Mouse (Mus musculus): ENCODE results near the gene Bag6. TPM values are rescaled to one million over a fixed set of nuclear protein-coding genes. Genes with fewer than 3 reads are reported as not detected.

The Bag6 gene
- total RNA-seq, 2 experiments from 2014 or later, result 307 to 394 TPM

DNA sequence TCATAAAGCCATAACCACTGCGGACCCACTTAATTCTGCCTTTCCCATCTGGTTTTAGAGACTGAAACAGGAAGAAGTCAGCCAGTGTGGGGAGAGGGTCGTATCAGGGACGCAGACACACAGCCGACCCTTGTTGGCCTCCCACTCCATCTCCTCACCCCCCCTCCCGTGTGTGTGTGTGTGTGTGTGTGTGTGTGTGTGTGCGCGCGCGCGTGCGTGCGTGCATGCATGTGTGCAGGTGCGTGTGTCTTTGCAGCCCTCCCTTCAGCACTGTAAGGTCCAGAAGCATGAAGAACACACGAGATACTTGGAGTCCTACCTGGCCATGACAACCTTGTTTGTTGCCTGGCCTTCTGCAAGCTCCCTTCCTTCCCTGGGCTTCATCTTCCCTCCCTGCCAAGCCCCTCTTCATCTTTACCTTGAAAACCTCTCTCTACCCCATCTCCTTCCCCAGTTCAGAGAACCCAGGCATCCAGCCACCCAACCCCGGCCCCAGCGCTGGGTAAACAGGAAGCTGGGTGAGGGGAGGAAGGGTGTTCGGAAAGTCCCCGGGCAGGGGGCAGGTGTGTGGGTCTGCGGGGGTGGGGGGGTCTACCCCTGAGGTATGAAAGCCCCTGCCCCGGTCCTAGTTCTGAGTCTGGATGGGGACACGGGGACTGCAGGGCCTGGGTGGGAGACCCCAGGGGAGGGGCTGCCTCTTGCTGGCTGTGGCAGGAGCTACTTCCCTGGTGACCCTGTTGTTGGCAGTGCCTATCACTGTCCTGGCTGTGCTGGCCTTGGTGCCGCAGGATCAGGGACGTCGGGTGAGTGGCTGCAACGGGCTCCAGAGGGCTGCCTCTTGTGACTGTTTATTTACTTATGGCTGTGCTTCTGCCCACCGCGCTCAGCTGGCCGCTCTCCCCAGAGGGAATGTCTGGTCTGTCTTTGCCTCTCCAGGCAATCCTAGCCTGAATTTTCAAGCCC lies 59.2 kb downstream of the Bag6 start, which contains the start of gene Ltb:
Ltb (plus strand) TSS at position 559 of the 963 bp plus-strand sequence.
- DNase-seq (ENCODE audit: low spot score in 2 of 2), result peak in 1 of 2 experiments; percentile 33

DNA sequence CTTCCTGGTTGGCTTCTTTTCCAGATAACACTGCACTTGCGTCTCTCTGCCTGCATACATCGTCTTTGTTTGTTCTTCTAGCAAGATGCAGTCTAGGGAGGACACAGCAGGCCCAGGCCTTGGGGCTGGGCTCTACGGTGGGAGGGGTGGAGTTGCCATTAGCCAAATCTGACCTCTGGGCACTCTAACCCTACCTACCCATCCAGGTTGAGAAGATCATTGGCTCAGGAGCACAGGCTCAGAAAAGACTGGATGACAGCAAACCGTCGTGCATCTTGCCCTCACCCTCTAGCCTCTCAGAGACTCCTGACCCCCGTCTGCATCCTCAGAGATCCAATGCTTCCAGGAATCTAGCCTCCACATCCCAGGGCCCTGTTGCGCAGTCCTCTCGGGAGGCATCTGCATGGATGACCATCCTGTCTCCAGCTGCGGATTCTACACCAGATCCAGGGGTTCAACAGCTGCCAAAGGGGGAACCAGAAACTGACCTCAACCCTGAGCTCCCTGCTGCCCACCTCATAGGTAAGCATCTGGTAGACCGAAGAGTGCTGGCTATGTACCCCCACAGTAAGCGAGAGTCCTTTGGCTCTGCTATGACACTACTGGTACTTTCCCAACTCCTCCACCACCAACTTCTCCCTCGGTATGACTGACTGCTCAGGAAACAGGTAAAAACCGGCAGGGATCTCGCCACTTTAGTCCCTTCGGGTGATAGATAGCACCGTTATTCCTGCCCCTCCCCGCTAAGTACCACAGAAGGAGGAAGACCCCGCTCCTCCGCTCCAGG lies 60.1 kb downstream of the Bag6 start:
- no peak for DNase-seq (ENCODE audit: low spot score in 2 of 2)

DNA sequence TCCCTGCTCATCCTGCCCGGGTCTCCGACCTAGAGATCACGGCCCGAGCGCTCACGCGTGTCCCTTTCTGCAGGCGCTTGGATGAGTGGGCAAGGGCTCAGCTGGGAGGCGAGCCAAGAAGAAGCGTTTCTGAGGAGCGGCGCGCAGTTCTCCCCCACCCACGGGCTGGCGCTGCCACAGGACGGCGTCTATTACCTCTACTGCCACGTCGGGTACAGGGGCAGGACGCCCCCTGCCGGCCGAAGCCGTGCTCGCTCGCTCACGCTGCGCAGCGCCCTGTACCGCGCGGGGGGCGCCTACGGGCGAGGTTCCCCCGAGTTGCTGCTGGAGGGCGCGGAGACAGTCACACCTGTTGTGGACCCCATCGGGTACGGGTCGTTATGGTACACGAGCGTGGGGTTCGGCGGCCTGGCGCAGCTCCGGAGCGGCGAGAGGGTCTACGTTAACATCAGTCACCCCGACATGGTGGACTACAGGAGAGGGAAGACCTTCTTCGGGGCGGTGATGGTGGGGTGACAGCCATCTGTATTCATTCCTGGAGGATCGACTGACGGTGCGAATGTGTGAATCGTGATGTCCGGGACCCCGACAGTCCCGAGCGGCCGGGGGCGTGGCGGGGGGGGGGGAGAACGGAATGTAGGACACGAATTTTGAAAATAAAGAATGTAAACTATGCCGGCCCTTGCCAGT lies 60.8 kb downstream of the Bag6 start:
- DNase-seq (ENCODE audit: low spot score in 2 of 2), result peak; percentile 84 to 90

DNA sequence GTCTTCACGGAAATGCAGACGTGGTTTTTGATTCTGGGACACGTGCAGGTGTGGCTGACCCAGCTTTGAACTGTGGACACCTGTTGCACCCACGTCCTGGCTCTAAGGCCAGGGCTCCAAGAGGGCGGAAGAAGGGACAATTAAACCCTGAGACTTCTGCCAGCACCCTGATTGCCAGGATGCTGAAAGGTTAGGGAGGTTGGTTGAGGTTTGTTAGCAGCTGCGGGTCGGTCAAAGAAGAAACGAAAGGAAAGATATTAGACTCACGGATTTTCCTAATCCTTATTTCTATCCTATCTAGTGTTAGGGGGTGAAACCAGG lies 61.3 kb downstream of the Bag6 start:
- no peak for DNase-seq (ENCODE audit: low spot score in 2 of 2)

Small RNA genes lying within 50 kb of the gene (microRNA-seq; reads per million reads assigned to microRNA genes)
- 0 reads per million in 2 experiments for gene Mir6973a (ENCODE audit: borderline number of aligned reads in 2 of 2)

Other genes with a start within 250 kb of the Bag6 start
- gene C2, start 236.9 kb upstream of the Bag6 start, total RNA-seq (2021), result 10 to 100 TPM; 88.3 to 89.2 TPM
- 100 to 1,000 TPM; 101 to 144 TPM for gene Ehmt2, start 236.7 kb upstream of the Bag6 start, total RNA-seq (2021)
- gene Slc44a4, start 220.7 kb upstream of the Bag6 start, total RNA-seq (2021), result under 1 TPM; 0.30 to 0.51 TPM
- 10 to 100 TPM; 22.5 to 24.3 TPM for gene Neu1, start 203.9 kb upstream of the Bag6 start, total RNA-seq (2021)
- gene Hspa1b, start 175.9 kb upstream of the Bag6 start, total RNA-seq (2021), result 100 to 1,000 TPM; 635 to 643 TPM
- under 1 TPM in 1 of 2 experiments, not detected in 1; 0.60 TPM for gene Gm20481, start 165.3 kb upstream of the Bag6 start, total RNA-seq (2021)
- 100 to 1,000 TPM; 195 to 256 TPM for gene Hspa1a, start 163.0 kb upstream of the Bag6 start, total RNA-seq (2021)
- gene Hspa1l, start 162.5 kb upstream of the Bag6 start, total RNA-seq (2021), result under 1 TPM; 0.30 to 0.58 TPM
- 10 to 100 TPM; 31.9 to 34.5 TPM for gene Lsm2, start 153.3 kb upstream of the Bag6 start, total RNA-seq (2021)
- gene Vars, start 134.2 kb upstream of the Bag6 start, total RNA-seq (2021), result 10 to 100 TPM; 49.8 to 64.8 TPM
- gene Vwa7, start 118.6 kb upstream of the Bag6 start, total RNA-seq (2021), result under 1 TPM; 0.50 to 0.61 TPM
- gene Sapcd1, start 107.2 kb upstream of the Bag6 start, total RNA-seq (2021), result under 1 TPM in 1 of 2 experiments, not detected in 1; 0.51 TPM
- gene Msh5, start 88.4 kb upstream of the Bag6 start, total RNA-seq (2021), result 1 to 10 TPM; 1.1 to 1.3 TPM
- 10 to 100 TPM; 71.9 to 92.9 TPM for gene Clic1, start 85.2 kb upstream of the Bag6 start, total RNA-seq (2021)
- 10 to 100 TPM in 1 of 2 experiments, 1 to 10 TPM in 1; 9.1 to 17.0 TPM for gene Ddah2, start 76.1 kb upstream of the Bag6 start, total RNA-seq (2021)
- not detected for gene Ly6g6c, start 69.8 kb upstream of the Bag6 start, total RNA-seq (2021)
- gene Mpig6b, start 69.0 kb upstream of the Bag6 start, total RNA-seq (2021), result under 1 TPM; 0.13 to 0.22 TPM
- gene Ly6g6e, start 58.3 kb upstream of the Bag6 start, total RNA-seq (2021), result not detected
- gene Ly6g6d, start 57.1 kb upstream of the Bag6 start, total RNA-seq (2021), result not detected
- not detected for gene Ly6g6f, start 49.6 kb upstream of the Bag6 start, total RNA-seq (2021)
- 10 to 100 TPM; 75.0 to 88.2 TPM for gene Abhd16a, start 45.9 kb upstream of the Bag6 start, total RNA-seq (2021)
- gene Ly6g5c, start 26.9 kb upstream of the Bag6 start, total RNA-seq (2021), result not detected
- gene Ly6g5b, start 19.8 kb upstream of the Bag6 start, total RNA-seq (2021), result under 1 TPM; 0.33 to 0.67 TPM
- 10 to 100 TPM; 14.8 to 16.2 TPM for gene Gpank1, start 13.7 kb upstream of the Bag6 start, total RNA-seq (2021)
- gene Csnk2b, start 13.1 kb upstream of the Bag6 start, total RNA-seq (2021), result 100 to 1,000 TPM; 192 to 217 TPM
- 10 to 100 TPM; 28.8 to 34.6 TPM for gene D17H6S53E, start 8.8 kb upstream of the Bag6 start, total RNA-seq (2021)
- gene Apom, start 3.1 kb upstream of the Bag6 start, total RNA-seq (2021), result not detected
- 100 to 1,000 TPM; 214 to 251 TPM for gene Prrc2a, start 29.7 kb downstream of the Bag6 start, total RNA-seq (2021)
- 10 to 100 TPM in 1 of 2 experiments, 1 to 10 TPM in 1; 6.1 to 11.2 TPM for gene Aif1, start 40.9 kb downstream of the Bag6 start, total RNA-seq (2021)
- gene Lst1, start 53.3 kb downstream of the Bag6 start, total RNA-seq (2021), result 1 to 10 TPM; 3.5 to 4.1 TPM
- gene Ltb, start 59.3 kb downstream of the Bag6 start, total RNA-seq (2021), result 1 to 10 TPM; 2.0 to 6.5 TPM
- under 1 TPM; 0.36 to 0.83 TPM for gene Tnf, start 66.8 kb downstream of the Bag6 start, total RNA-seq (2021)
- gene Lta, start 70.2 kb downstream of the Bag6 start, total RNA-seq (2021), result not detected
- not detected for gene Gm16181, start 85.7 kb downstream of the Bag6 start, total RNA-seq (2021)
- 1 to 10 TPM; 4.7 to 5.3 TPM for gene Atp6v1g2, start 98.5 kb downstream of the Bag6 start, total RNA-seq (2021)
- gene Nfkbil1, start 100.6 kb downstream of the Bag6 start, total RNA-seq (2021), result 10 to 100 TPM; 12.4 to 15.3 TPM
- 100 to 1,000 TPM; 195 to 213 TPM for gene Ddx39b, start 106.6 kb downstream of the Bag6 start, total RNA-seq (2021)
- 100 to 1,000 TPM; 219 to 653 TPM for gene H2-D1, start 127.6 kb downstream of the Bag6 start, total RNA-seq (2021)
- gene H2-Q1, start 185.2 kb downstream of the Bag6 start, total RNA-seq (2021), result 10 to 100 TPM in 1 of 2 experiments, 1 to 10 TPM in 1; 3.7 to 11.4 TPM
- gene H2-Q2, start 207.1 kb downstream of the Bag6 start, total RNA-seq (2021), result 1 to 10 TPM; 2.3 to 5.4 TPM
- gene H2-Q4, start 244.4 kb downstream of the Bag6 start, total RNA-seq (2021), result 10 to 100 TPM; 28.3 to 79.1 TPM